Mouse (Mus musculus): ENCODE measurements around the gene Astl. TPM values are rescaled to one million over a fixed set of nuclear protein-coding genes. Genes with fewer than 3 reads are reported as not detected.

Gene Astl
- total RNA-seq, 2 experiments from 2014 or later: not detected

DNA sequence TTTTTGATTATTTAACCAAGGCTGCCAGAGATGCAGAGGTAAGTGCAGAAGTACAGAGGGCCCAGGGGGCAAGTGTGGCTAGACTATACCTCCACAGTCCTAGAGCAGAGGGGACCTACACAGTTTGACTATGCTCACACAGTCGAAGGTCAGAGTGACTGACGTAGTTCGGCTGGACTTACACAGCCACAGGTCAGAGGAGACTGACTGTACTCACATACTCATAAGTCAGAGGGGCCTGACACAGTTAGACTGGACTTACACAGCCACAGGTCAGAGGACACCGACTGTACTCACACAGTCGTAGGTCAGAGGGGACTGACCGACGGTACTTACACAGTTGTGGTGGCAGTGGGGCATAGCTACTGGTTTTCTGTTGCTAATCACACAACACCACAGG is 60.3 kb downstream of the Astl start:
- DNase-seq (ENCODE audit: low spot score in 2 of 2): no peak

Other genes with a start within 250 kb of the Astl start
- 1 to 10 TPM; 1.3 to 1.9 TPM for gene Ncaph, start 204.7 kb upstream of the Astl start, total RNA-seq (2021)
- 1 to 10 TPM; 4.7 to 5.8 TPM for gene Itpripl1, start 195.2 kb upstream of the Astl start, total RNA-seq (2021)
- gene 1810024B03Rik, start 130.4 kb upstream of the Astl start, total RNA-seq (2021): 1 to 10 TPM in 1 of 2 experiments, under 1 TPM in 1; 0.96 to 1.5 TPM
- 10 to 100 TPM; 63.0 to 68.6 TPM for gene Snrnp200, start 130.3 kb upstream of the Astl start, total RNA-seq (2021)
- gene Ciao1, start 90.8 kb upstream of the Astl start, total RNA-seq (2021): 100 to 1,000 TPM in 1 of 2 experiments, 10 to 100 TPM in 1; 92.7 to 103 TPM
- 10 to 100 TPM; 71.4 to 80.8 TPM for gene Tmem127, start 90.7 kb upstream of the Astl start, total RNA-seq (2021)
- 100 to 1,000 TPM in 1 of 2 experiments, 10 to 100 TPM in 1; 81.9 to 100 TPM for gene Stard7, start 68.4 kb upstream of the Astl start, total RNA-seq (2021)
- 1 to 10 TPM in 1 of 2 experiments, under 1 TPM in 1; 0.66 to 2.0 TPM for gene Dusp2, start 2.5 kb upstream of the Astl start, total RNA-seq (2021)
- 1 to 10 TPM; 1.1 to 1.9 TPM for gene Adra2b, start 24.6 kb downstream of the Astl start, total RNA-seq (2021)
- under 1 TPM in 1 of 2 experiments, not detected in 1; 0.19 TPM for gene Gpat2, start 86.6 kb downstream of the Astl start, total RNA-seq (2021)
- gene Fahd2a, start 105.9 kb downstream of the Astl start, total RNA-seq (2021): 10 to 100 TPM; 46.4 to 48.2 TPM
- gene Kcnip3, start 183.5 kb downstream of the Astl start, total RNA-seq (2021): 1 to 10 TPM; 5.3 to 6.0 TPM
- under 1 TPM; 0.46 to 0.70 TPM for gene Prom2, start 202.8 kb downstream of the Astl start, total RNA-seq (2021)
- 1 to 10 TPM; 2.6 to 3.5 TPM for gene Zfp661, start 248.5 kb downstream of the Astl start, total RNA-seq (2021)
- 100 to 1,000 TPM; 108 to 114 TPM for gene Mrps5, start 248.6 kb downstream of the Astl start, total RNA-seq (2021)